Mouse (Mus musculus): ENCODE measurements around the gene Prss2. TPM values are rescaled to one million over a fixed set of nuclear protein-coding genes. Genes with fewer than 3 reads are reported as not detected.
"Not testable (repeated sequence)": the region's sequence is repeated elsewhere in the genome, so short reads cannot be mapped to it uniquely, and the experiment has no call there.

Prss2 gene
- total and polyA plus RNA-seq, 3 experiments, result not detected

DNA sequence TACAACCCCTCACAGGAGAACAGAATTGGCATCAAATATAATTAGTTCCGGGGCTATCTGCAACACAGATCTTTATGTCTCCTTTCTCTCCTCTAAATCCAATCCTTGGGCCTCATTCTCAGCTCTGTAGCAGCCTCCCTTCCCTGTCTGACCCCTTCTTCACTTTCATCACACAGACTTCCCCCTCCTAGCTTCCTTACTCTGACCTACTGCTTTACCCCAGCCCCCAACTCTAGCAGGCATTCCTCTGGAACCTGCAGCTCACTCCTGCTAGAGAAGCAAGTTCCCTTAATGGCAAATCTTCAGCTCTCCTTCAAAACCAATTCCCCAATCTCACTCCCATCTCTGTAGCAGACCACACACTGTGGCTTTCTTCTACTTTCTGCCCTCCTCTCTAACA, 5.8 kb downstream of the Prss2 start:
- Histone ChIP-seq H3K9me3 (replicated peaks) (no peaks in the 10 kb centered on the region), H3K4me3 (ENCODE audit: low read depth, low read length) (no peak overlapping the region), H3K27me3 (ENCODE audit: insufficient read depth, low read length) (peaks cover 12% of the 10 kb centered on the region; the same call in 1 of the 2 replicates), H3K36me3 (replicated peaks) (no peaks in the 10 kb centered on the region), H3K4me1 (ENCODE audit: insufficient read depth, low read depth, low read length) (no peaks in the 10 kb centered on the region)
- ATAC-seq (ENCODE audit: extremely low read depth, insufficient number of reproducible peaks, low FRiP score, poor library complexity, severe bottlenecking), result no peak
- DNase-seq (ENCODE audit: low spot score), result no peak
- TF ChIP-seq POLR2AphosphoS5 (IDR thresholded peaks at IDR 0.05; ENCODE audit: insufficient replicate concordance, low read depth, low read length), result no peak
- TF ChIP-seq TAL1 (conservative IDR thresholded peaks at IDR 0.05; ENCODE audit: low read depth, low read length), result no peak
- no peak for TF ChIP-seq GATA2 (IDR thresholded peaks at IDR 0.05; ENCODE audit: borderline replicate concordance, low read depth, low read length)
- TF ChIP-seq GATA1 (IDR thresholded peaks at IDR 0.05; ENCODE audit: borderline replicate concordance, low read length), result no peak
- no peak for TF ChIP-seq CTCF (IDR thresholded peaks at IDR 0.05; ENCODE audit: low read depth, low read length)

DNA sequence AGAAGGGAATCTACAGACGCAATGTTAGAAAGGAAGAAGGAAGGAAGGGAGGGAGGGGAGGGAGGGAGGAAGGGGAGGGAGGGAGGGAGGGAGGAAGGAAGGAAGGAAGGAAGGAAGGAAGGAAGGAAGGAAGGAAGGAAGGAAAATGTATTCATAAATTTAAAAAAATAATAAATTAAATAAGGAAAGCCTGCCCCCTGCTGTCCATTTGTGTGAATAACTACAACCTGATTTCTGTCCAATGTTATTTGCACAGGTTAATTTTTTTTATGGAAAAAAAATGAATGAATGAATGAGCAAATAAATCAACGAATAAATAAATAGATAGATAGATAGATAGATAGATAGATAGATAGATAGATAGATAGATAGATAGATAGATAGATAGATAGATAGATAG, 8.4 kb downstream of the Prss2 start:
- not testable (repeated sequence) for H3K4me1 ChIP-seq (ENCODE audit: insufficient read depth, low read depth, low read length); H3K36me3 ChIP-seq (replicated peaks); ATAC-seq (ENCODE audit: extremely low read depth, insufficient number of reproducible peaks, low FRiP score, poor library complexity, severe bottlenecking); DNase-seq (ENCODE audit: low spot score); H3K9me3 ChIP-seq (replicated peaks); H3K4me3 ChIP-seq (ENCODE audit: low read depth, low read length)
- peaks cover 13% of the 10 kb centered on the region; the same call in 1 of the 2 replicates for H3K27me3 ChIP-seq (ENCODE audit: insufficient read depth, low read length)

DNA sequence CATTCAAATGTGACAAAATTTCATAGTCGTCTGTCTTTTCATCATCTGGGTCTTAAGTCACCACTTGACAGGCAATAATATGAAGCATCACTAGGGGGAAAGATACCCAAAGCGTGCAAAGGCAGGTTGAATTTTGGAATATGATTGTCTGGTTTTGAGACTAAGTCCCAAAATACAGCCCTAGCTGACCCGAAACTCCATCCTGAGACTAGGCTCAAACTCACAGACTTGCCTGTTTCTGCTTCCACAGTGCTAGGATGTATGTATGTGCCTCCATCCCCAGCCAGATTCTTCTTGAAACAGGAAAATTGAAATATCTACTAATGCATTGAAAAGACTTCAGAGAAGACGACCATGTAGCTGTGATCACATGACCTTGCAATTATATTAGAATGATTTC, 10.6 kb downstream of the Prss2 start:
- no peaks in the 10 kb centered on the region for H3K36me3 ChIP-seq (replicated peaks)
- no peak for TF ChIP-seq GATA1 (IDR thresholded peaks at IDR 0.05; ENCODE audit: borderline replicate concordance, low read length)
- no peak for TF ChIP-seq POLR2AphosphoS5 (IDR thresholded peaks at IDR 0.05; ENCODE audit: insufficient replicate concordance, low read depth, low read length)
- no peak for TF ChIP-seq CTCF (IDR thresholded peaks at IDR 0.05; ENCODE audit: low read depth, low read length)
- no peak for TF ChIP-seq TAL1 (conservative IDR thresholded peaks at IDR 0.05; ENCODE audit: low read depth, low read length)
- TF ChIP-seq GATA2 (IDR thresholded peaks at IDR 0.05; ENCODE audit: borderline replicate concordance, low read depth, low read length), result no peak
- no peak overlapping the region for H3K4me3 ChIP-seq (ENCODE audit: low read depth, low read length)
- H3K9me3 ChIP-seq (replicated peaks), result no peaks in the 10 kb centered on the region
- no peak for DNase-seq (ENCODE audit: low spot score)
- no peak for ATAC-seq (ENCODE audit: extremely low read depth, insufficient number of reproducible peaks, low FRiP score, poor library complexity, severe bottlenecking)
- H3K27me3 ChIP-seq (ENCODE audit: insufficient read depth, low read length), result peaks cover 18% of the 10 kb centered on the region
- no peaks in the 10 kb centered on the region for H3K4me1 ChIP-seq (ENCODE audit: insufficient read depth, low read depth, low read length)

DNA sequence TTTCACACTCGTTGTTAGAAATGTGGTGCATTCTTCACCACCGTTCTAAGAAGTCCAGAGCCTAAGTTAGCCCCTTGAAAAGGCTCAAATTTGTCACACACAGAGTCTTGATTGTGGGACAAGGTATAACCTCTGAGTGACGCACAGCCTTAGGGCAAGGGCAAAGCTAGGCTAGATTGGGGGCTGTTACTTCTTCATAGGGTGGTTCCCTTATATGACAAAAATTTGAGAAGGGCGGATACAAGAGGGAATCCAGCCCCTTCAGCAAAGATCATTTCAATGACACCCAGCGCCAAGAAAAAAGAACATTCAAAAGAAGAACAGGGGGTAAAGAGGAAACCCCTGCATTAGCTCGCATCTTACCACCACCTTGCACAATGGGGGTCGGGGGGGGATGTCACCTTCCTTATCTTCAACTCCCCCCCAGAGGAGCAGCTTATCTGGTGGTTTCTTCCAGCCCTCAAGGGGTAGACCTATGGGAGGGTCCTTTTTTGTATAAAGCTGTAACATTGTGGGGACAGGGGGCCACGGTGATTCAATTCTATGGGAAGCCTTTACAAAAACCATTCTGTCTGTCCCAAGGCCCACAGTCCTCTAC, 11.2 kb downstream of the Prss2 start:
- DNase-seq (ENCODE audit: low spot score) (no peak), ATAC-seq (ENCODE audit: extremely low read depth, insufficient number of reproducible peaks, low FRiP score, poor library complexity, severe bottlenecking) (no peak)
- Histone ChIP-seq H3K27me3 (ENCODE audit: insufficient read depth, low read length) (peaks cover 18% of the 10 kb centered on the region), H3K9me3 (replicated peaks) (no peaks in the 10 kb centered on the region), H3K36me3 (replicated peaks) (no peaks in the 10 kb centered on the region), H3K4me1 (ENCODE audit: insufficient read depth, low read depth, low read length) (no peaks in the 10 kb centered on the region), H3K4me3 (ENCODE audit: low read depth, low read length) (no peak overlapping the region)
- TF ChIP-seq GATA2 (IDR thresholded peaks at IDR 0.05; ENCODE audit: borderline replicate concordance, low read depth, low read length) (no peak), POLR2AphosphoS5 (IDR thresholded peaks at IDR 0.05; ENCODE audit: insufficient replicate concordance, low read depth, low read length) (no peak), CTCF (IDR thresholded peaks at IDR 0.05; ENCODE audit: low read depth, low read length) (no peak), TAL1 (conservative IDR thresholded peaks at IDR 0.05; ENCODE audit: low read depth, low read length) (no peak), GATA1 (IDR thresholded peaks at IDR 0.05; ENCODE audit: borderline replicate concordance, low read length) (no peak)

- ATAC-seq (ENCODE audit: extremely low read depth, insufficient number of reproducible peaks, low FRiP score, poor library complexity, severe bottlenecking) (no peak), DNase-seq (ENCODE audit: low spot score) (no peak)
- Histone ChIP-seq H3K27me3 (ENCODE audit: insufficient read depth, low read length) (peaks cover 10% of the 10 kb centered on the region), H3K4me1 (ENCODE audit: insufficient read depth, low read depth, low read length) (no peaks in the 10 kb centered on the region), H3K4me3 (ENCODE audit: low read depth, low read length) (no peak overlapping the region), H3K36me3 (replicated peaks) (no peaks in the 10 kb centered on the region), H3K9me3 (replicated peaks) (no peaks in the 10 kb centered on the region)
- TF ChIP-seq CTCF (IDR thresholded peaks at IDR 0.05; ENCODE audit: low read depth, low read length), result no peak
- TF ChIP-seq POLR2AphosphoS5 (IDR thresholded peaks at IDR 0.05; ENCODE audit: insufficient replicate concordance, low read depth, low read length), result no peak
- TF ChIP-seq TAL1 (conservative IDR thresholded peaks at IDR 0.05; ENCODE audit: low read depth, low read length), result no peak
- no peak for TF ChIP-seq GATA2 (IDR thresholded peaks at IDR 0.05; ENCODE audit: borderline replicate concordance, low read depth, low read length)
- no peak for TF ChIP-seq GATA1 (IDR thresholded peaks at IDR 0.05; ENCODE audit: borderline replicate concordance, low read length)
Observed at GRCm38 (mm10) chr6:41537376-41537775, 15.8 kb downstream of the Prss2 start.

DNA sequence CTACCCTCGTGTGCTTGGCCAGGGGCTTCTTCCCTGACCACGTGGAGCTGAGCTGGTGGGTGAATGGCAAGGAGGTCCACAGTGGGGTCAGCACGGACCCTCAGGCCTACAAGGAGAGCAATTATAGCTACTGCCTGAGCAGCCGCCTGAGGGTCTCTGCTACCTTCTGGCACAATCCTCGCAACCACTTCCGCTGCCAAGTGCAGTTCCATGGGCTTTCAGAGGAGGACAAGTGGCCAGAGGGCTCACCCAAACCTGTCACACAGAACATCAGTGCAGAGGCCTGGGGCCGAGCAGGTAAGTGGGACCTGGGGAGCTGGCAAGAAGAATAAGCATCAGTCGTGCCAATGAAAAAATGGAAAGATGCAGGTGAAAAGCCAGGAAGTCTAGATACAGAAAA, 16.7 kb downstream of the Prss2 start:
- H3K9me3 ChIP-seq (replicated peaks); DNase-seq (ENCODE audit: low spot score); H3K36me3 ChIP-seq (replicated peaks); H3K4me1 ChIP-seq (ENCODE audit: insufficient read depth, low read depth, low read length); H3K4me3 ChIP-seq (ENCODE audit: low read depth, low read length); ATAC-seq (ENCODE audit: extremely low read depth, insufficient number of reproducible peaks, low FRiP score, poor library complexity, severe bottlenecking): not testable (repeated sequence)
- peaks cover 11% of the 10 kb centered on the region for H3K27me3 ChIP-seq (ENCODE audit: insufficient read depth, low read length)

DNA sequence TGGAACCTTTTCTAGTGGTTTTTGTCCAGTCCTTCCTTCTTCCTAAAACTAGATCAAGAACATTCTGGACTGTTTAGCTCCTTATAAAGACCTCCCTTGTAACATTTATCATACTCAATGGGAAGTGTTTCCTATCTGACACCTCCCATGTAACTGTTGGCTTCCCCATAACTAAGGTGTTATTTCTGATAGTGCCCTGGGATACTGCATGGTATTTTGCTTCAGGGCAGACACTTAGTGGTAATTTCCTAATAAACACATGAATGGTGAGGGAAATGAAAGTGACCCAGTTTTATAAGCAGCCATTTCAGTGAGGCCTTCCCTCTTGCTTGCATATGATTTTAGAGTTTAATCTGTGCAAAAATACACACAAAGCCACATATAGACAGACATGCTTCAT, 19.2 kb downstream of the Prss2 start:
- no peak for TF ChIP-seq TAL1 (conservative IDR thresholded peaks at IDR 0.05; ENCODE audit: low read depth, low read length)
- no peak for TF ChIP-seq GATA2 (IDR thresholded peaks at IDR 0.05; ENCODE audit: borderline replicate concordance, low read depth, low read length)
- no peak for TF ChIP-seq GATA1 (IDR thresholded peaks at IDR 0.05; ENCODE audit: borderline replicate concordance, low read length)
- no peak for TF ChIP-seq CTCF (IDR thresholded peaks at IDR 0.05; ENCODE audit: low read depth, low read length)
- TF ChIP-seq POLR2AphosphoS5 (IDR thresholded peaks at IDR 0.05; ENCODE audit: insufficient replicate concordance, low read depth, low read length), result no peak
- DNase-seq (ENCODE audit: low spot score) (no peak), ATAC-seq (ENCODE audit: extremely low read depth, insufficient number of reproducible peaks, low FRiP score, poor library complexity, severe bottlenecking) (no peak)
- Histone ChIP-seq H3K4me3 (ENCODE audit: low read depth, low read length) (no peak overlapping the region), H3K9me3 (replicated peaks) (no peaks in the 10 kb centered on the region), H3K36me3 (replicated peaks) (no peaks in the 10 kb centered on the region), H3K4me1 (ENCODE audit: insufficient read depth, low read depth, low read length) (no peaks in the 10 kb centered on the region), H3K27me3 (ENCODE audit: insufficient read depth, low read length) (0 out of 2 replicates have a peak, but pooled peaks cover 7% of the 10 kb centered on the region)

Measured in G1E (cell line).